Mouse (Mus musculus): ENCODE measurements around the gene Kifc3.

- TF ChIP-seq POLR2A (IDR thresholded peaks at IDR 0.05; ENCODE audit: extremely low read depth, insufficient read depth, low read length): no peak
- no peak for TF ChIP-seq CTCF (IDR thresholded peaks at IDR 0.05; ENCODE audit: low read depth, low read length)
Measured at GRCm38 (mm10) chr8:95137201-95137600, 65.4 kb downstream of the Kifc3 start.

Data from liver, adult 2 months (tissue).